Mouse (Mus musculus): ENCODE measurements at regions not wholly inside any gene's neighbourhood (a gene's known extent, or its start where the extent isn't known, plus 50 kb on each side); places are given as distances from the start of the nearest gene placed in this dataset.

GRCm38 (mm10) chr2:174864657-174865056 lies 104.2 kb downstream of the Edn3 start:
- H3K4me3 ChIP-seq (replicated peaks; ENCODE audit: low read length) = no peak overlapping the region
- no peaks in the 10 kb centered on the region for H3K4me1 ChIP-seq (replicated peaks; ENCODE audit: control insufficient read depth, insufficient read depth, low read length)
- H3K4me2 ChIP-seq (ENCODE audit: low read length) = no peak overlapping the region
- no peak overlapping the region for H3K9ac ChIP-seq (replicated peaks; ENCODE audit: low read depth, low read length)
- H3K27me3 ChIP-seq (replicated peaks; ENCODE audit: control insufficient read depth, insufficient read depth, low read length) = no peaks in the 10 kb centered on the region
- H3K9me3 ChIP-seq (ENCODE audit: control insufficient read depth, low read length) = no peaks in the 10 kb centered on the region
- no peak overlapping the region for H3K27ac ChIP-seq (ENCODE audit: low read length)
- ATAC-seq = no peak
- WGBS = 80% methylated on average over 3 of the region's 3 CpGs
- no peaks in the 10 kb centered on the region for H3K36me3 ChIP-seq (ENCODE audit: control insufficient read depth, insufficient read depth)

DNA sequence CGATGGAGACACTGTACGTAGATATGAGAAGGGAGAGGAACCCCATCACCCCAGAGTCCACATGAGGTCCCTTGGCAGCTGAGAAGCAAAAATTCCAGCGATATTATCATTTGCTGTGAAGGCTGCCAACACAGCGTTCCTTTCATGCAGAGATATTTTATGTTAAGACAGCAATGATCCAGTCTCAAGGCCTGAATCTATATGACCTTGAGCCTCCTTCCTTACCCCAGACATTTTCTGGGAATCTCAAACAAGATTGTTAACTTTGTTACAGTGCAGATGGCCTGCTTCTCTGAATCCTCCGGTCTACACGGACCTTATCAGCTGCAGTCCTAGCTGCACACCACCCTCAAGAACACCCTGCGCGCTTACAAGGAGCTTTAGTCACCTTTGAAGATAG lies 106.1 kb downstream of the Edn3 start:
- Histone ChIP-seq H3K27ac (ENCODE audit: low read length) (no peak overlapping the region), H3K4me2 (ENCODE audit: low read length) (no peak overlapping the region), H3K9ac (replicated peaks; ENCODE audit: low read depth, low read length) (no peak overlapping the region), H3K36me3 (ENCODE audit: control insufficient read depth, insufficient read depth) (no peaks in the 10 kb centered on the region), H3K4me1 (replicated peaks; ENCODE audit: control insufficient read depth, insufficient read depth, low read length) (no peaks in the 10 kb centered on the region), H3K9me3 (ENCODE audit: control insufficient read depth, low read length) (no peaks in the 10 kb centered on the region), H3K4me3 (replicated peaks; ENCODE audit: low read length) (no peak overlapping the region), H3K27me3 (replicated peaks; ENCODE audit: control insufficient read depth, insufficient read depth, low read length) (no peaks in the 10 kb centered on the region)
- ATAC-seq = no peak
- WGBS = 93% methylated on average over 8 of the region's 8 CpGs

- Histone ChIP-seq H3K4me3 (replicated peaks; ENCODE audit: low read length) (no peak overlapping the region), H3K27ac (ENCODE audit: low read length) (no peak overlapping the region), H3K36me3 (ENCODE audit: control insufficient read depth, insufficient read depth) (no peaks in the 10 kb centered on the region), H3K27me3 (replicated peaks; ENCODE audit: control insufficient read depth, insufficient read depth, low read length) (no peaks in the 10 kb centered on the region), H3K4me1 (replicated peaks; ENCODE audit: control insufficient read depth, insufficient read depth, low read length) (peaks cover 4% of the 10 kb centered on the region; the same call in 1 of the 2 replicates), H3K9ac (replicated peaks; ENCODE audit: low read depth, low read length) (no peak overlapping the region), H3K4me2 (ENCODE audit: low read length) (no peak overlapping the region), H3K9me3 (ENCODE audit: control insufficient read depth, low read length) (no peaks in the 10 kb centered on the region)
- WGBS = 77% methylated on average over 5 of the region's 5 CpGs
- no peak for ATAC-seq
Measured at GRCm38 (mm10) chr2:174867397-174867796, 107.0 kb downstream of the Edn3 start.

DNA sequence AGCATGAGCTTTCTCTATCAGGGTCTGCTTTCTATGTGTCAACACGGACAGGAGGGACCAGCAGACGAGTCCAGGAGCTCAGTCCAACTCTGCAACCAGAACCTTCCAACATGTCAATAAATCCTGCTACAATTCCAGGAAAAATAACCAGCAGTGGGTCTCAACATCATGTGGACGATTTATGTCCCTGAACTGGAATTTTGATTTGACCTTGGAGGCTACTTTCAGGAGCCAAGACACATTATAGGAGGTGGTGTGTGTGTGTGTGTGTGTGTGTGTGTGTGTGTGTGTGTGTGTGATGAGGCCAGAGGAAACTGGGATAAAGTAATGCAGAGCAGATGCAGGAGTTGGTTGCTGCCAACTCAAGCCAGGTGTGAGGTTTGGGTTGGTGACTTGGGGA lies 107.8 kb downstream of the Edn3 start:
- no peak for ATAC-seq
- H3K9me3 ChIP-seq (ENCODE audit: control insufficient read depth, low read length) = no peaks in the 10 kb centered on the region
- peaks cover 4% of the 10 kb centered on the region; the same call in 1 of the 2 replicates for H3K4me1 ChIP-seq (replicated peaks; ENCODE audit: control insufficient read depth, insufficient read depth, low read length)
- H3K27me3 ChIP-seq (replicated peaks; ENCODE audit: control insufficient read depth, insufficient read depth, low read length) = no peaks in the 10 kb centered on the region
- no peaks in the 10 kb centered on the region for H3K36me3 ChIP-seq (ENCODE audit: control insufficient read depth, insufficient read depth)
- H3K4me2 ChIP-seq (ENCODE audit: low read length) = no peak overlapping the region
- no peak overlapping the region for H3K9ac ChIP-seq (replicated peaks; ENCODE audit: low read depth, low read length)
- WGBS = 75% methylated on average over 3 of the region's 3 CpGs
- H3K4me3 ChIP-seq (replicated peaks; ENCODE audit: low read length) = no peak overlapping the region
- H3K27ac ChIP-seq (ENCODE audit: low read length) = no peak overlapping the region

DNA sequence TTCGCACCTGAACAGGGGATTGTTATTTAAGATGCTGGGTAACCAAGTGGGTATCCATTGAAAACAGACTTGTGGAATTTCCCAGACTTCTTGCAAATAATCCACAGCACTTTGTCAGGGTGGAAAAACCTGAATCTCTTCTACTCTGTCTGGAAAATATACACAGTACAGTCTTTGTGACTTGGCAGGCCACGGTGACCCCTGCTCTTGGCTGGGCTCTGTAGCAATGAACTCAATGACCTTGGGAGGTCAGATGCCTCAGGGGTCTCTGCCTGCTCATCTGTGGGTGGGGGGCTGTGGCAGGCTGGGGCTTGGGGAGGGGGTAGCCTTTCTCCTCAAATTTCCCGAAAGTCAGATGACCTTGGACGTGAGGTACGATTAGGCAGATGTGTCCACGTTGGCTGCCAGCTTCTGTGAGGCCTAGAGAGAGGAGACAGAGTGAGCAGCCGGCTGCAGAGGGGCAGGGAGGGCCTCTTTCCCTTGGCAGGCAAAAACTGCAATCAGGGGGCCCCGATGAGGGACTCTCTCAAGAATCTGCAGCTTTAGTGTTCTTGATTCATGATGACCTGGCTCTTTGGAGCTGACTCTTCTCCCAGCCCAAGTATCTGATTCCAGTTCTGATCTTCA lies 108.4 kb downstream of the Edn3 start:
- no peaks in the 10 kb centered on the region for H3K27me3 ChIP-seq (replicated peaks; ENCODE audit: control insufficient read depth, insufficient read depth, low read length)
- WGBS = 86% methylated on average over 8 of the region's 8 CpGs
- peaks cover 4% of the 10 kb centered on the region; the same call in 1 of the 2 replicates for H3K4me1 ChIP-seq (replicated peaks; ENCODE audit: control insufficient read depth, insufficient read depth, low read length)
- ATAC-seq = no peak
- H3K27ac ChIP-seq (ENCODE audit: low read length) = no peak overlapping the region
- no peaks in the 10 kb centered on the region for H3K9me3 ChIP-seq (ENCODE audit: control insufficient read depth, low read length)
- H3K36me3 ChIP-seq (ENCODE audit: control insufficient read depth, insufficient read depth) = no peaks in the 10 kb centered on the region
- H3K9ac ChIP-seq (replicated peaks; ENCODE audit: low read depth, low read length) = no peak overlapping the region
- no peak overlapping the region for H3K4me3 ChIP-seq (replicated peaks; ENCODE audit: low read length)
- no peak overlapping the region for H3K4me2 ChIP-seq (ENCODE audit: low read length)

GRCm38 (mm10) chr2:174870284-174870683 lies 109.9 kb downstream of the Edn3 start:
- Histone ChIP-seq H3K36me3 (ENCODE audit: control insufficient read depth, insufficient read depth) (no peaks in the 10 kb centered on the region), H3K4me3 (replicated peaks; ENCODE audit: low read length) (no peak overlapping the region), H3K9ac (replicated peaks; ENCODE audit: low read depth, low read length) (no peak overlapping the region), H3K4me1 (replicated peaks; ENCODE audit: control insufficient read depth, insufficient read depth, low read length) (peaks cover 4% of the 10 kb centered on the region; the same call in 1 of the 2 replicates), H3K27ac (ENCODE audit: low read length) (no peak overlapping the region), H3K4me2 (ENCODE audit: low read length) (no peak overlapping the region), H3K9me3 (ENCODE audit: control insufficient read depth, low read length) (no peaks in the 10 kb centered on the region), H3K27me3 (replicated peaks; ENCODE audit: control insufficient read depth, insufficient read depth, low read length) (no peaks in the 10 kb centered on the region)
- no peak for ATAC-seq
- WGBS = 43% methylated on average over 5 of the region's 5 CpGs

DNA sequence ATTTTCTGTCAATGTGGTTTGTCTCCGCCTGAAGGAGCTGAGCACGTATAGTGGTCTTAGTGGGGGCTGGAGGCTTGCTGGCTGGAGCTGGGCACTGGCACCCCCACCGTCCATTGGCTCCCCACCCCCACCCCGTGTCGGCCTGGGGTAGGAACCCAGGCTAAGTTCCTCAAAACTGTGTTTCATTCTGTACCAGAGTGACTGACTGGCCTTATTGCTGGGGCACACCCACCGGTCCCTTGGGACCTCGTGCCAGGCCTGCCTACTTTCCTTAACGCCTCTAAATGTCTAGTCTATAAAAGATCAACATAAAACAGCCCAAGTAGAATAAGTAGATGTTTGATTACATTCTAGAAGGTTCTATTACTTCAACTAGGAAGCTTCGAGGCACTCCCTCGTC lies 110.8 kb downstream of the Edn3 start:
- Histone ChIP-seq H3K9me3 (ENCODE audit: control insufficient read depth, low read length) (no peaks in the 10 kb centered on the region), H3K4me2 (ENCODE audit: low read length) (no peak overlapping the region), H3K9ac (replicated peaks; ENCODE audit: low read depth, low read length) (no peak overlapping the region), H3K4me3 (replicated peaks; ENCODE audit: low read length) (no peak overlapping the region), H3K36me3 (ENCODE audit: control insufficient read depth, insufficient read depth) (no peaks in the 10 kb centered on the region), H3K4me1 (replicated peaks; ENCODE audit: control insufficient read depth, insufficient read depth, low read length) (peaks cover 4% of the 10 kb centered on the region; the same call in 1 of the 2 replicates), H3K27ac (ENCODE audit: low read length) (no peak overlapping the region), H3K27me3 (replicated peaks; ENCODE audit: control insufficient read depth, insufficient read depth, low read length) (no peaks in the 10 kb centered on the region)
- no peak for ATAC-seq
- WGBS = 76% methylated on average over 10 of the region's 10 CpGs

DNA sequence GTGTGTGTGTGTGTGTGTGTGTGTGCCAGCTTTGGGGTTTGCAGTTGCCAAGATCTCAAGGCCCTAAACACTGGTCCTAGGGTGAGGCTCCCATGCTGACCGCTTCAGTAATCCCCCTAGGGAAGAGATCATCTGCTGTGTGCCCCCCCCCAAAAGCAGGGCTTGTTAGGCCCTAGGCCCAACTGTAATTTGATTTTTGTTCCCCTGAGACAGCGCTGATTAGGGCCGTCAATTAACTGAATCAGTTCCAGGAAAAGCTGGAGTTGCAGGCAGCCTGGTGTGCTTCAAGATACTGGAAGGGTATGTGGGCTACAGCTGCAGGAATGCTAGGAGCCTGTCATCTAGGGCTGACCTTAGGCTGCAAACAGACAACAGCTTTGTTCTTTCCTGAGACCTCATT lies 111.4 kb downstream of the Edn3 start:
- Histone ChIP-seq H3K27me3 (replicated peaks; ENCODE audit: control insufficient read depth, insufficient read depth, low read length) (no peaks in the 10 kb centered on the region), H3K4me1 (replicated peaks; ENCODE audit: control insufficient read depth, insufficient read depth, low read length) (peaks cover 4% of the 10 kb centered on the region; the same call in 1 of the 2 replicates), H3K36me3 (ENCODE audit: control insufficient read depth, insufficient read depth) (no peaks in the 10 kb centered on the region), H3K9ac (replicated peaks; ENCODE audit: low read depth, low read length) (no peak overlapping the region), H3K4me2 (ENCODE audit: low read length) (no peak overlapping the region), H3K27ac (ENCODE audit: low read length) (no peak overlapping the region), H3K4me3 (replicated peaks; ENCODE audit: low read length) (no peak overlapping the region), H3K9me3 (ENCODE audit: control insufficient read depth, low read length) (no peaks in the 10 kb centered on the region)
- 42% methylated on average over 3 of the region's 3 CpGs for WGBS
- ATAC-seq = 0 out of 2 replicates have a peak, but pooled peaks have one; percentile 45

- no peaks in the 10 kb centered on the region for H3K27me3 ChIP-seq (replicated peaks; ENCODE audit: control insufficient read depth, insufficient read depth, low read length)
- no peak overlapping the region for H3K9ac ChIP-seq (replicated peaks; ENCODE audit: low read depth, low read length)
- no peak overlapping the region for H3K27ac ChIP-seq (ENCODE audit: low read length)
- 50% methylated on average over 5 of the region's 5 CpGs for WGBS
- H3K4me3 ChIP-seq (replicated peaks; ENCODE audit: low read length) = no peak overlapping the region
- ATAC-seq = no peak
- H3K4me2 ChIP-seq (ENCODE audit: low read length) = no peak overlapping the region
- H3K4me1 ChIP-seq (replicated peaks; ENCODE audit: control insufficient read depth, insufficient read depth, low read length) = peaks cover 3% of the 10 kb centered on the region; the same call in 1 of the 2 replicates
- H3K36me3 ChIP-seq (ENCODE audit: control insufficient read depth, insufficient read depth) = no peaks in the 10 kb centered on the region
- H3K9me3 ChIP-seq (ENCODE audit: control insufficient read depth, low read length) = no peaks in the 10 kb centered on the region
Measured at GRCm38 (mm10) chr2:174876886-174877285, 116.5 kb downstream of the Edn3 start.

DNA sequence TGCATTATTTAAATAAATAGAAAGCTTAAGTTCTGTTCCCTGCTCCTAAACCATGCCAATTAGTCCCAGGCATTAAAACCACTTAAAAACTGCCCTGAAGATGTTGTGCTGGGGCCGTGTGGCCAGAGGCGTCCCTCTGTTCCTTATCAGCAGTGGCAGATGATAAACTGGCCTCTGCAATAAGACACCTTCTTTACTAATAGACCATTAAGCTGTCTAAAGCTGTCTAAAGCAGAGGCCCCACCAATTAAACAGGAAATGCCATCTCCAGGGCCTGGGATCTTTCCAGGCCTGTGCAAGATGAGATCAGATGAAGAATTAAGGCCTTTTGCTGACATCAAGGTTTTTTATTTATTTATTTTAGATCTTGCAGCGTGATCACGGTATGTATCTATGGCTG lies 118.6 kb downstream of the Edn3 start:
- Histone ChIP-seq H3K9ac (replicated peaks; ENCODE audit: low read depth, low read length) (no peak overlapping the region), H3K4me1 (replicated peaks; ENCODE audit: control insufficient read depth, insufficient read depth, low read length) (no peaks in the 10 kb centered on the region), H3K4me3 (replicated peaks; ENCODE audit: low read length) (no peak overlapping the region), H3K9me3 (ENCODE audit: control insufficient read depth, low read length) (no peaks in the 10 kb centered on the region), H3K27me3 (replicated peaks; ENCODE audit: control insufficient read depth, insufficient read depth, low read length) (no peaks in the 10 kb centered on the region), H3K27ac (ENCODE audit: low read length) (no peak overlapping the region), H3K36me3 (ENCODE audit: control insufficient read depth, insufficient read depth) (no peaks in the 10 kb centered on the region), H3K4me2 (ENCODE audit: low read length) (no peak overlapping the region)
- 65% methylated on average over 4 of the region's 4 CpGs for WGBS
- no peak for ATAC-seq

Data from forebrain, embryonic 16.5 days (tissue).